Mouse (Mus musculus): ENCODE measurements at regions not wholly inside any gene's neighbourhood (a gene's known extent, or its start where the extent isn't known, plus 50 kb on each side); places are given as distances from the start of the nearest gene placed in this dataset.

- TF ChIP-seq CTCF (IDR thresholded peaks at IDR 0.05; ENCODE audit: low read depth, low read length) (no peak), TAL1 (conservative IDR thresholded peaks at IDR 0.05; ENCODE audit: low read depth, low read length) (no peak), GATA1 (IDR thresholded peaks at IDR 0.05; ENCODE audit: borderline replicate concordance, low read length) (no peak)
These were observed 229.9 kb downstream of the Tmem182 start for GRCm38 (mm10) chr1:41035085-41035880.
